Mouse (Mus musculus) kidney, postnatal 0 days (tissue): Measurements from ENCODE around the gene Hoxa3. TPM values are rescaled to one million over a fixed set of nuclear protein-coding genes. Genes with fewer than 3 reads are reported as not detected.

ENCODE experiments used
- ATAC-seq: fragments of 200-750 bp; cut with Nextera tagmentation; replicated peaks from 2 replicates; pipeline ENCODE4 v1.8.0; 2017; ENCODE audit warnings: low read depth, moderate number of reproducible peaks, moderate TSS enrichment, moderate library complexity; ENCODE audit not compliant: low FRiP score
- DNase-seq: peaks from one replicate; pipeline ENCODE4 v3.0.0-alpha.2; 2016; ENCODE audit warnings: low spot score
- H3K27ac ChIP-seq: fragments of 300-500 bp; sonication (generic); 2 replicates; pipeline ENCODE4 v1.5.1; 2014; ENCODE audit warnings: mild to moderate bottlenecking
- H3K27me3 ChIP-seq: fragments of 300-500 bp; sonication (generic); 2 replicates; pipeline ENCODE4 v1.6.1; 2014; ENCODE audit warnings: low read length, mixed read lengths; ENCODE audit not compliant: insufficient read depth
- H3K36me3 ChIP-seq: fragments of 300-500 bp; sonication (generic); 2 replicates; pipeline ENCODE4 v1.6.1; 2014; ENCODE audit warnings: low read length, mixed read lengths; ENCODE audit not compliant: insufficient read depth
- H3K4me1 ChIP-seq: fragments of 300-500 bp; sonication (generic); replicated peaks from 2 replicates; pipeline ENCODE4 v1.6.1; 2014; ENCODE audit warnings: antibody characterized with exemption, low read length, mixed read lengths; ENCODE audit not compliant: insufficient read depth
- H3K4me2 ChIP-seq: fragments of 300-500 bp; sonication (generic); 2 replicates; pipeline ENCODE4 v1.6.1; 2014; ENCODE audit warnings: mild to moderate bottlenecking, low read length, moderate library complexity, mixed read lengths
- H3K4me3 ChIP-seq: fragments of 300-500 bp; sonication (generic); replicated peaks from 2 replicates; pipeline ENCODE4 v1.5.1; 2014; ENCODE audit warnings: low read depth, low read length
- H3K9ac ChIP-seq: fragments of 300-500 bp; sonication (generic); 2 replicates; pipeline ENCODE4 v1.6.1; 2014; ENCODE audit warnings: low read depth, low read length
- H3K9me3 ChIP-seq: fragments of 300-500 bp; sonication (generic); replicated peaks from 2 replicates; pipeline ENCODE4 v1.6.1; 2016; ENCODE audit warnings: low read length, inconsistent platforms, mixed read lengths
- CTCF ChIP-seq: IDR thresholded peaks from 2 replicates; pipeline ENCODE4 v1.5.1; 2016; ENCODE audit warnings: antibody characterized with exemption, low read depth, mild to moderate bottlenecking, moderate library complexity
- WGBS: fragments of 180-500 bp; shearing (Covaris S2); extraction: QIAGEN DNeasy Blood & Tissue Kit; methylation state at CpG from one replicate; pipeline ENCODE4 v1.1.7; 2014; 5-methylcytosine and 5-hydroxymethylcytosine counted together
- polyA plus RNA-seq: library from polyadenylated mRNA; unstranded; fragments of >200 nt; fragmentation: Nextera tagmentation; extraction: Ambion mirVana; gene quantifications from 2 replicates; pipeline ENCODE4 v1.2.1, GENCODE M21; 2015

Gene Hoxa3
- polyA plus RNA-seq, 1 experiment from 2014 or later: 4.8 TPM

GRCm38 (mm10) chr6:52160511-52161335 is 52.4 kb downstream of the Hoxa3 start:
- Histone ChIP-seq H3K27me3 (0 out of 2 replicates have a peak, but pooled peaks cover 13% of the 10 kb centered on the region), H3K36me3 (no peaks in the 10 kb centered on the region), H3K4me1 (peaks cover 47% of the 10 kb centered on the region), H3K4me3 (peak overlapping the region; percentile 20; the same call in 1 of the 2 replicates), H3K9me3 (no peaks in the 10 kb centered on the region), H3K4me2 (peak overlapping the region; percentile 95), H3K27ac (peak overlapping the region; percentile 89), H3K9ac (peak overlapping the region; percentile 43)
- DNase-seq: peak; percentile 96
- 0 out of 2 replicates have a peak, but pooled peaks have one; percentile 27 for ATAC-seq
- no peak for TF ChIP-seq CTCF
- 4% methylated on average over 30 of the region's 30 CpGs for WGBS

GRCm38 (mm10) chr6:52159979-52160378 is 53.2 kb downstream of the Hoxa3 start:
- ATAC-seq (no peak), DNase-seq (peak; percentile 72)
- TF ChIP-seq CTCF: no peak
- 16% methylated on average over 9 of the region's 9 CpGs for whole genome bisulfite sequencing
- Histone ChIP-seq H3K4me3 (no peak overlapping the region), H3K36me3 (no peaks in the 10 kb centered on the region), H3K9me3 (no peaks in the 10 kb centered on the region), H3K4me2 (peak overlapping the region; percentile 95), H3K4me1 (peaks cover 40% of the 10 kb centered on the region), H3K9ac (peak overlapping the region; percentile 43; the same call in 1 of the 2 replicates), H3K27me3 (0 out of 2 replicates have a peak, but pooled peaks cover 14% of the 10 kb centered on the region), H3K27ac (peak overlapping the region; percentile 89)

GRCm38 (mm10) chr6:52159164-52159761 is 53.9 kb downstream of the Hoxa3 start:
- Histone ChIP-seq H3K4me3 (peak overlapping the region; percentile 72), H3K36me3 (no peaks in the 10 kb centered on the region), H3K4me2 (peak overlapping the region; percentile 95), H3K9ac (peak overlapping the region; percentile 76), H3K4me1 (peaks cover 37% of the 10 kb centered on the region), H3K9me3 (no peaks in the 10 kb centered on the region), H3K27me3 (peaks cover 16% of the 10 kb centered on the region), H3K27ac (peak overlapping the region; percentile 89)
- DNase-seq (peak; percentile 44), ATAC-seq (0 out of 2 replicates have a peak, but pooled peaks have one; percentile 9)
- WGBS: 11% methylated on average over 12 of the region's 12 CpGs
- TF ChIP-seq CTCF: no peak

- Histone ChIP-seq H3K4me2 (peak within 1 kb of the TSS; percentile 95), H3K27ac (peak within 1 kb of the TSS; percentile 89), H3K27me3 (peaks cover 20% of the 10 kb centered on the region), H3K36me3 (no peaks in the 10 kb centered on the region), H3K4me1 (peaks cover 29% of the 10 kb centered on the region), H3K9ac (peak within 1 kb of the TSS; percentile 76), H3K4me3 (peak within 1 kb of the TSS; percentile 72), H3K9me3 (no peaks in the 10 kb centered on the region)
- ATAC-seq (peak; percentile 79), DNase-seq (peak; percentile 95)
- WGBS: under 1% methylated on average over 55 of the region's 55 CpGs
- TF ChIP-seq CTCF: no peak
Measured at GRCm38 (mm10) chr6:52158276-52159051, 54.7 kb downstream of the Hoxa3 start, which contains the start of gene Hoxa1. Gene Hoxa1 (minus strand): TSS chr6:52158317.

GRCm38 (mm10) chr6:52157466-52158275 is 55.5 kb downstream of the Hoxa3 start:
- peak overlapping the region; percentile 95 for H3K4me2 ChIP-seq
- H3K36me3 ChIP-seq: no peaks in the 10 kb centered on the region
- peak overlapping the region; percentile 72 for H3K4me3 ChIP-seq
- H3K9ac ChIP-seq: no peak overlapping the region
- H3K9me3 ChIP-seq: no peaks in the 10 kb centered on the region
- DNase-seq (no peak), ATAC-seq (peak; percentile 23; the same call in 1 of the 2 replicates)
- 2% methylated on average over 32 of the region's 32 CpGs for WGBS
- peaks cover 24% of the 10 kb centered on the region for H3K4me1 ChIP-seq
- no peak for TF ChIP-seq CTCF
- H3K27me3 ChIP-seq: peaks cover 24% of the 10 kb centered on the region
- no peak overlapping the region for H3K27ac ChIP-seq
